Mouse (Mus musculus): ENCODE results near the gene Ganc.

DNA sequence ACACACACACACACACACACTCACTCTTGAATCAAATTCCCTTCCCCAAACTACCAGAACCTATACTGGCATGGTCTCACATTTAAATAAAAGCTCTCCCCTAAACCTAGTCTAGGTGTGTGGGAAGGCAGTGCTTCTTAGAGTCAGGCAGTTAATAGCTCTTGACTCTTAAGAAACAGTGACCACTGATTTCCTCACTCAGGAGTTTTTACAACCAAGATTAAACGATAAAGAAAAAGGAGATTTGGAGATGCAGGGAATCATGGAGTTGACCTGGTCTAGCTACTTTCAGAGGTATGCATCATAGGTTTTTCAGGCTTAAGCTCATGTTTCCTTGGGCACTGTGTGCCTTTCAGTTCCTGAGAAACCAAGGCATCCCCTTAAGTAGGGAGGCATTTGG is 17.4 kb upstream of the Ganc start:
- TF ChIP-seq CTCF (IDR thresholded peaks at IDR 0.05; ENCODE audit: extremely low read depth, insufficient read length, insufficient replicate concordance, low read depth, low read length) (no peak), POLR2A (IDR thresholded peaks at IDR 0.05; ENCODE audit: low read depth, low read length) (no peak)

All from small intestine, adult 2 months (tissue).